Mouse (Mus musculus) intestine, embryonic 16.5 days (tissue): ENCODE data around the gene Gstt1. TPM values are rescaled to one million over a fixed set of nuclear protein-coding genes. Genes with fewer than 3 reads are reported as not detected.

ENCODE experiments used
- ATAC-seq: fragments of 200-750 bp; cut with Nextera tagmentation; 2 replicates; pipeline ENCODE4 v1.8.0; 2017; ENCODE audit warnings: moderate TSS enrichment, moderate library complexity
- H3K27ac ChIP-seq: fragments of 300-500 bp; sonication (generic); 2 replicates; pipeline ENCODE4 v1.5.1; 2014; ENCODE audit warnings: mild to moderate bottlenecking, low read length
- H3K27me3 ChIP-seq: fragments of 300-500 bp; sonication (generic); replicated peaks from 2 replicates; pipeline ENCODE4 v1.6.1; 2014; ENCODE audit warnings: low read length, control low read depth, mixed read lengths; ENCODE audit not compliant: control insufficient read depth, insufficient read depth
- H3K36me3 ChIP-seq: fragments of 300-500 bp; sonication (generic); 2 replicates; pipeline ENCODE4 v1.6.1; 2014; ENCODE audit warnings: low read length, control low read depth; ENCODE audit not compliant: control insufficient read depth, insufficient read depth
- H3K4me1 ChIP-seq: fragments of 300-500 bp; sonication (generic); 2 replicates; pipeline ENCODE4 v1.6.1; 2014; ENCODE audit warnings: low read length, control low read depth, mixed read lengths; ENCODE audit not compliant: control insufficient read depth, insufficient read depth
- H3K4me2 ChIP-seq: fragments of 300-500 bp; sonication (generic); 2 replicates; pipeline ENCODE4 v1.6.1; 2014; ENCODE audit warnings: low read depth, low read length, control low read depth
- H3K4me3 ChIP-seq: fragments of 300-500 bp; sonication (generic); 2 replicates; pipeline ENCODE4 v1.5.1; 2014; ENCODE audit warnings: mild to moderate bottlenecking, low read length
- H3K9ac ChIP-seq: fragments of 300-500 bp; sonication (generic); 2 replicates; pipeline ENCODE4 v1.6.1; 2014; ENCODE audit warnings: low read depth, low read length
- H3K9me3 ChIP-seq: fragments of 300-500 bp; sonication (generic); 2 replicates; pipeline ENCODE4 v1.6.1; 2016; ENCODE audit warnings: low read length, control low read depth; ENCODE audit not compliant: control insufficient read depth
- WGBS: fragments of 180-500 bp; shearing (Covaris S2); extraction: QIAGEN DNeasy Blood & Tissue Kit; methylation state at CpG from one replicate; pipeline ENCODE4 v1.1.7; 2014; 5-methylcytosine and 5-hydroxymethylcytosine counted together
- polyA plus RNA-seq: library from polyadenylated mRNA; unstranded; fragments of >200 nt; fragmentation: Nextera tagmentation; extraction: Ambion mirVana; gene quantifications from 2 replicates; pipeline ENCODE4 v1.2.1, GENCODE M21; 2015

Gene Gstt1
- polyA plus RNA-seq, 1 experiment from 2014 or later = 19.2 TPM

DNA sequence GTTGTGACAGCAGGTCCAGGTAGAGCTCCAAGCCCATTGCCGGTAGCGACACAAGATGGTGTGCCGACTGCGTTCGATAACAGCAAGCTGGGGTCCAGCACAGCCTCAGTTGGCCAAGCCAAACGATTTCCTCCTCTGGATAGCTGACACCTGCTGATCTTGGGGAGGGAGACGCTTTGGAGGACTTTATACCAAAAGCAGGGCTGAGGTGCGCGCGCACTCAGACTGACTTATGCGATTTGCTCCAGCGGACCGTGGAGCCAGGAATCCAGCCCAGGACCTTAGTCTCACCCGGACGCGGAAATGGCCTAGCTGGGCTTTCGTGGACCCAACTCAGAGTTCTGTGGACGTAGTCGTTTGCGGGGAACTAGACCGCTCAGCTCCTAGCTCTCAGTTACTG is 35.9 kb upstream of the Gstt1 start:
- peak overlapping the region; percentile 72 for H3K9ac ChIP-seq
- H3K4me2 ChIP-seq = peak overlapping the region; percentile 82
- peak; percentile 62 for ATAC-seq
- H3K4me3 ChIP-seq = peak overlapping the region; percentile 60
- no peaks in the 10 kb centered on the region for H3K36me3 ChIP-seq
- WGBS = under 1% methylated on average over 21 of the region's 21 CpGs
- H3K27ac ChIP-seq = peak overlapping the region; percentile 81
- no peaks in the 10 kb centered on the region for H3K9me3 ChIP-seq
- peaks cover 19% of the 10 kb centered on the region for H3K4me1 ChIP-seq
- H3K27me3 ChIP-seq = no peaks in the 10 kb centered on the region

DNA sequence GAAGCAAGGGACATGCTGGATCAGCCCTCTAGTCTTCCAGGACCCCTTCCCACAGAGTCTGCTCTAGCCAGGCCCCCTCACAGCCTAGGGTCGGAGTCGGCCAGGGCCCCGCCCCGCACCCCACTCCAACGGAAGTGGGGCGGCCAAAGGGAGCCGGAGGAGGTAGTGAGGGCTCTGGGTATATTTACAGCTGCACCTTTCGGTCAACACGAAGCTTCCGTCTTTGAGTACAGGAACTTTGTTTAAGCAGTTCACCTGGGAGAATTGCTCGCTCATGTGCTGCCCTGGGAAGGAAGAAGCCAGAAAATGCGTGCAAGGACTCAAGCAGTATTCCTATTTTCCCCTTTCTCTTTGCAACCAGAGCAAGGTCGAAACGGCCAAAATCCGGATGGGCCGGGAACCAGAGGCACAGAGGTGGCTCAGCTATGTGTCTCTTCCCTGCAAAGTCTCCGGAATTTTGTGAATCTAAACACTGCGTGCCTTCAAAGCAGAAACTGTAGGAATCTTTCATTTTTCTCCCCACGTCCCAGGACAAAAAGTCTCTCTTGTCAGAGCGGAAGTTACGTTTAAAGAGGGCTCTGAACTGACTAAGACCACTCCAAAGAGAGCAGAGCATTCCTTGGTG is 35.2 kb upstream of the Gstt1 start:
- Histone ChIP-seq H3K36me3 (no peaks in the 10 kb centered on the region), H3K4me3 (peak overlapping the region; percentile 60), H3K27me3 (no peaks in the 10 kb centered on the region), H3K27ac (peak overlapping the region; percentile 81), H3K9ac (peak overlapping the region; percentile 72), H3K4me2 (peak overlapping the region; percentile 82), H3K4me1 (peaks cover 19% of the 10 kb centered on the region), H3K9me3 (no peaks in the 10 kb centered on the region)
- 12% methylated on average over 21 of the region's 21 CpGs for WGBS
- ATAC-seq = no peak

DNA sequence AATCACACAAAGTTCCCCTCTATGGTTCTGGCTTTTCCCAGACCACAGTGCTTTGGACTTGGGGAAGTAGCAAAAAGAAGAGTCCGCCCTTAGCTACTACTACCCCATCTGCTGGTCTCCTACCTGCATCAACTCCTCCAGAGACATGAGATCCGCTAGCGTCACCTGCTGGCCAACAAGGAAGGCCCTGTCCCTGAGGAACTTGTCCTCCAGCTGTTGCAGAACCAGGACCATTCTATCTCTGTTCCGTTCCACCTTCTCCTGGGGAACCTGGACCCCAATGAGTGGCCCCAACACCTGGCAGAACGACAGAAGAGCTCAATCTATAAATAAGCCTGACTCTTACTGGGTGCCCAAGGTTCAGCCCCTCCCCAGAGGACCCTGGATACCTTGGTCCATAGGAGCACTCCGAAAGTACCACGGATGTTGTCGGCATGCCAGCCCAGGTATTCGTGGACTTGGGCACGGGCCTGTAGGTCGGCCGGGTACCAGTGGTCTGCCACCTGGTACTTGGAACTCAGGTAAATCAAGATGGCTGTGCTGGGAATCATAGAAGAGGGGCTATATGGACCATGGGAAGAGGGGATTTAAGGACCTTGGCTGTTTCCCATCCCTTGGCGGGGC is 34.0 kb upstream of the Gstt1 start:
- no peak overlapping the region for H3K27ac ChIP-seq
- no peaks in the 10 kb centered on the region for H3K36me3 ChIP-seq
- no peak overlapping the region for H3K9ac ChIP-seq
- H3K9me3 ChIP-seq = no peaks in the 10 kb centered on the region
- H3K4me1 ChIP-seq = peaks cover 14% of the 10 kb centered on the region
- ATAC-seq = no peak
- H3K4me3 ChIP-seq = no peak overlapping the region
- H3K4me2 ChIP-seq = no peak overlapping the region
- WGBS = 63% methylated on average over 13 of the region's 13 CpGs
- no peaks in the 10 kb centered on the region for H3K27me3 ChIP-seq

DNA sequence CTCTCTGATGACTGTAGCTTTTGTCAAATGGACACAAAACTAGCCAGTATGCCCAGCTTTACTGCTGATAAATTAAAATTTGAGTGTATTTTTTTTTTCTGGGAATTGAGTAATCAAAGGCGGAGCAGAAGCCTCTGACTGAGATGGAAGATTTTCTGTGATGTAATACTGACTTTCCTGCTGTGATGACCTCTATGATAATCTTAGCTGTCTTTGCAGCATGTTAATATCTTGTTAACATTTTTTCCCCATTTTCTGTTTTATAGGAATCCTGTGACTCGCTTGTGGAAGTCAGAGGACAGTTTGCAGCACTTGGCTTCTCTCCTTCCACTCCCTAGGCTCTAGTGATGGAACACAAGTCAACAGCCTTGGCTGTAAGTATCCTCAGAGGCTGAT is 31.9 kb upstream of the Gstt1 start:
- no peak overlapping the region for H3K4me3 ChIP-seq
- no peaks in the 10 kb centered on the region for H3K36me3 ChIP-seq
- no peaks in the 10 kb centered on the region for H3K27me3 ChIP-seq
- peaks cover 10% of the 10 kb centered on the region for H3K4me1 ChIP-seq
- H3K9ac ChIP-seq = no peak overlapping the region
- ATAC-seq = no peak
- no peak overlapping the region for H3K27ac ChIP-seq
- no peak overlapping the region for H3K4me2 ChIP-seq
- WGBS = 84% methylated on average over 2 of the region's 2 CpGs
- no peaks in the 10 kb centered on the region for H3K9me3 ChIP-seq

DNA sequence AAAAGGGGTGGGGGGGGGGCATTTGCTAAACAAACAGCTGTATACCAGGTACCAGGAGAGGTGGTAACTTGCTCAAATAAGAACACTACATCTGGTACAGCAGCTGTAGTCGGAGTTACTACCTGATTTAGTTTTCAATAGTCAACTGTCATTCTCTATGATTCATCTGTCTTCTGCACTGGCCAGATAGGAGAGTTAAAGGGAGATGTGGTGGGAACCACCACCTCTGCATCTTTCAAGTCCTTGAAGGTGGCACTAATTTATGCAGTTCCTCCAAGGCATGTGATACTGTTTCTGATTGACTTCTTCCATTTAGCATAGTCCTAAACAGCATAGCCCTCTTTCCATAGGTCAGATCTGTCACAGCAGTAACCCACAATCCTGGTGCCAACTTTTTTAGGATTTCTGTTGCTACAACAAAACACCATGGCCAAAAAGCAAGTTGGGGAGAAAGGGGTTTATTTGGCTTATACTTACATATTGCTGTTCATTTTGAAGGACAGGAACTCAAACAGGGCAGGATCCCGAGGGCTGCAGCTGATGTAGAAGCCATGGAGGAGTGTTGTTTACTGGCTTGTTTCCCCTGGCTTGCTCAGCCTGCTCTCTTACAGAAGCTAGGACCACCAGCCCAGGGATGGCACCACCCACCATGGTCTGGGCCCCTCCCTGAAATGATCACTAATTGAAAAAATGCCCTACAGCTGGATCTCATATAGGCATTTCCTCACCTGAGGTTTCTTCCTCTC is 31.3 kb upstream of the Gstt1 start:
- no peak overlapping the region for H3K4me2 ChIP-seq
- no peaks in the 10 kb centered on the region for H3K36me3 ChIP-seq
- H3K9ac ChIP-seq = no peak overlapping the region
- 82% methylated on average over 2 of the region's 2 CpGs for WGBS
- no peak overlapping the region for H3K27ac ChIP-seq
- no peak overlapping the region for H3K4me3 ChIP-seq
- ATAC-seq = no peak
- H3K9me3 ChIP-seq = no peaks in the 10 kb centered on the region
- H3K27me3 ChIP-seq = no peaks in the 10 kb centered on the region
- H3K4me1 ChIP-seq = peaks cover 10% of the 10 kb centered on the region

DNA sequence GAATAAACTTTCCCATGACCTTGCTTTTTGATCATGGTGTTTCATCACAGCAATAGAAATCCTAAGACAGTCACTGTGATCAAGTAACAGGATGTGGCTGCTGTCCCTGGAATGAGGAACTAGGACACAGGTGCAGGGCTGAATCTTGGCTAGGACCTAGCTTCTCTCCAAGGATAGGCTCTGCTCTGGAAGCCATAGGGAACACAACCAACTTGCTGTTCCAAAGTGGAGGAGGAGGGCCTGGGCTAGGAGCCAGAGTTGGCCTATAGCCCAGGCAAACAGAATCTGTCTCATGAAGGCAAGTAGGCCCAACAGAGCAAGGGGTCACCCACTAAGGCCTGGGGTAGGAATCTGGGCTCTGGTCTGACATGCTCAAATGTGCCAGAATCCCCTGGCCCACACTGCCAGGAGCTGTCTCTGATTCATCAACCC is 30.1 kb upstream of the Gstt1 start:
- Histone ChIP-seq H3K9me3 (no peaks in the 10 kb centered on the region), H3K27ac (no peak overlapping the region)
- ATAC-seq = no peak

DNA sequence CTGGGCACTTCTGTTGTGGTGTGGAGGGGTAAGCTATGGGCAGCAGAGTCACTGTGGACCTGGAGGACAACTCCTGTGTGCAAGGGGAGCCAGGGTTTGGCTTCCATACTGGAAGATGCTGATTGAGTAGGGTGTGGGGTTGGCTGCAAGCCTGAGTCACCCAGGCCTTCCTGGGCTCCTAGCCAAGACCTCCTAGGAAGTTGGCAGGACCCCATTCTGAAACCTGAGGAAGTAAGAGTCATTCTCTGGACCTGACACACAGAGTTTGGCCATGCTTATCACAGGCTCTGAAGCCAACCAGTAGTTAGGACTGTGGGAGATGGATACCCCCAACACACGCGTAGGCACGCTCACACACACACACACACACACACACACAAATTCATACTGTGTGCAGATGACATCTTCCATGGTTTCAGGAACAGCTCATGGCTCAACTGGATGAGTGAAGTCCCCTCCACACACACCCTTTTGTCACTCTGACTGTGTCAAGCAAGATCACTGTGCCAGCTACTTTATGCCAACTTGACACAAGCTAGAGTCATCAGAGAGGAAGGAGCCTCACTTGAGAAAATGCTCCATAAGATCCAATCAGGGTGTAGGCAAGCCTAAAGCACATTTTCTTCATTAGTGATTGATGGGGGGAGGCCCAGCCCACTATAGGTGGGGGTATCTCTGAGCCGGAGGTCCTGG is 29.4 kb upstream of the Gstt1 start:
- 91% methylated on average over 4 of the region's 4 CpGs for WGBS
- Histone ChIP-seq H3K4me1 (peaks cover 5% of the 10 kb centered on the region; the same call in 1 of the 2 replicates), H3K4me2 (no peak overlapping the region), H3K4me3 (no peak overlapping the region), H3K36me3 (no peaks in the 10 kb centered on the region), H3K9ac (no peak overlapping the region), H3K9me3 (no peaks in the 10 kb centered on the region), H3K27me3 (no peaks in the 10 kb centered on the region), H3K27ac (no peak overlapping the region)
- no peak for ATAC-seq

More for the DNA sequence above, 30.1 kb upstream of the Gstt1 start:
- Histone ChIP-seq H3K27me3 (no peaks in the 10 kb centered on the region), H3K4me2 (no peak overlapping the region), H3K4me1 (peaks cover 10% of the 10 kb centered on the region), H3K9ac (no peak overlapping the region), H3K4me3 (no peak overlapping the region), H3K36me3 (no peaks in the 10 kb centered on the region)

DNA sequence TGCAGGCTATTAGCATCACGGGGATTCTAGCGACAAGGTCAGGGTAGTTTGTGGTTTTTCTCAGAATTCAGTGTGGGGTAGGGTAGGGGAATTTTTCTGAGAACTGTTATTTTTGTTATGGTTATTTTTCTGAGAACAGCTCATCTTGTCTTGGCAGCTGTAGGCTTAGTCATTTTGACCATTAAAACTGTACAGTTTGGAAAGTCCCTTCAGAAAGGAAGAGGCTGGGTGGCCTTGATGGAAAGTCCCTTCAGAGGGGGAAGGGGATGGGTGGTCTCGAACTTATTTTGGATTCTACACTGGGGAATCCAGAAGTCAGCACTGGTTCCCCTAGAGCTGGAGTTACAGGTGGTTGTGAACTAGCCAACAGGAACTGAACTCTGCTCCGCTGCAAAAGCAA is 26.1 kb upstream of the Gstt1 start:
- 86% methylated on average over 4 of the region's 4 CpGs for WGBS
- no peaks in the 10 kb centered on the region for H3K27me3 ChIP-seq

DNA sequence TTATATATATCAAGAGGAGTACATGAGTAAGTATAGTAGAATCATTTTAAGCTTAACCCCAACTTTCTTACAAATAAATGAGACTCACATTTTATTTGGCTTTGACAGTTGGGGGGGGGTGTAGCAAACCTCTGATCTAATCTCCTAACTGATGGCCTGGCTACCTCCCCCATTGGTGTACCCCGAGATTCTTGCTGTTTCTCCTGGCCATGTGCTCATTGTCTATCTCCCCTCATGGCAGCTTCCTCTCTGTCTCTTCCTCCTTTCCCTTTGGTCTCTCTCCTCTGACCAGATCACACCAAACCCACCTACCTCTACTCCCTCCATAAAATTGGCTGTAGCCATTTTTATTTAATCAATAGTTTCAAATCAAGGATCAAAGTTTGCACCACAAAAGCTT is 25.4 kb upstream of the Gstt1 start:
- no peak overlapping the region for H3K27ac ChIP-seq
- no peaks in the 10 kb centered on the region for H3K27me3 ChIP-seq
- no peaks in the 10 kb centered on the region for H3K9me3 ChIP-seq
- H3K4me1 ChIP-seq = peaks cover 5% of the 10 kb centered on the region; the same call in 1 of the 2 replicates
- ATAC-seq = no peak
- no peak overlapping the region for H3K4me3 ChIP-seq
- H3K4me2 ChIP-seq = no peak overlapping the region
- H3K36me3 ChIP-seq = no peaks in the 10 kb centered on the region
- WGBS = 78% methylated on average over 1 of the region's 1 CpGs
- H3K9ac ChIP-seq = no peak overlapping the region

More for the DNA sequence above, 26.1 kb upstream of the Gstt1 start:
- no peaks in the 10 kb centered on the region for H3K9me3 ChIP-seq
- no peak for ATAC-seq
- no peak overlapping the region for H3K4me2 ChIP-seq
- H3K9ac ChIP-seq = no peak overlapping the region
- peaks cover 5% of the 10 kb centered on the region; the same call in 1 of the 2 replicates for H3K4me1 ChIP-seq
- H3K4me3 ChIP-seq = no peak overlapping the region
- no peaks in the 10 kb centered on the region for H3K36me3 ChIP-seq
- no peak overlapping the region for H3K27ac ChIP-seq
